Mouse (Mus musculus) heart, postnatal 0 days (tissue): ENCODE data around the gene Col13a1. TPM values are rescaled to one million over a fixed set of nuclear protein-coding genes. Genes with fewer than 3 reads are reported as not detected.

Source experiments
- ATAC-seq: fragments of 200-750 bp; cut with Nextera tagmentation; 2 replicates; pipeline ENCODE4 v1.8.0; 2017; ENCODE audit warnings: low read depth, moderate number of reproducible peaks, moderate library complexity; ENCODE audit not compliant: insufficient read depth
- DNase-seq: peaks from one replicate; pipeline ENCODE4 v3.0.0-alpha.2; 2016; ENCODE audit warnings: low spot score
- H3K27ac ChIP-seq: fragments of 300-500 bp; sonication (generic); 2 replicates; pipeline ENCODE4 v1.5.1; 2014; ENCODE audit warnings: low read depth, mild to moderate bottlenecking
- H3K27me3 ChIP-seq: fragments of 300-500 bp; sonication (generic); 2 replicates; pipeline ENCODE4 v1.6.1; 2014; ENCODE audit warnings: low read length, mixed read lengths; ENCODE audit not compliant: control insufficient read depth, insufficient read depth
- H3K36me3 ChIP-seq: fragments of 300-500 bp; sonication (generic); replicated peaks from 2 replicates; pipeline ENCODE4 v1.6.1; 2014; ENCODE audit warnings: low read length, mixed read lengths; ENCODE audit not compliant: control insufficient read depth, insufficient read depth
- H3K4me1 ChIP-seq: fragments of 300-500 bp; sonication (generic); 2 replicates; pipeline ENCODE4 v1.6.1; 2014; ENCODE audit warnings: antibody characterized with exemption; ENCODE audit not compliant: control insufficient read depth, insufficient read depth
- H3K4me2 ChIP-seq: fragments of 300-500 bp; sonication (generic); 2 replicates; pipeline ENCODE4 v1.6.1; 2014; ENCODE audit warnings: low read depth, mild to moderate bottlenecking, low read length, moderate library complexity
- H3K4me3 ChIP-seq: fragments of 300-500 bp; sonication (generic); 2 replicates; pipeline ENCODE4 v1.5.1; 2014; ENCODE audit warnings: low read depth, low read length
- H3K9ac ChIP-seq: fragments of 300-500 bp; sonication (generic); replicated peaks from 2 replicates; pipeline ENCODE4 v1.6.1; 2014; ENCODE audit warnings: low read depth, low read length, mixed read lengths
- H3K9me3 ChIP-seq: fragments of 300-500 bp; sonication (generic); replicated peaks from 2 replicates; pipeline ENCODE4 v1.6.1; 2016; ENCODE audit warnings: low read length; ENCODE audit not compliant: control insufficient read depth
- CTCF ChIP-seq: IDR thresholded peaks from 2 replicates; pipeline ENCODE4 v1.5.1; 2016; ENCODE audit warnings: antibody characterized with exemption, control low read depth, low read depth
- EP300 ChIP-seq: IDR thresholded peaks from 2 replicates; pipeline ENCODE4 v1.6.1; 2016; ENCODE audit warnings: antibody characterized with exemption, low read depth
- WGBS: fragments of 180-500 bp; shearing (Covaris S2); extraction: QIAGEN DNeasy Blood & Tissue Kit; methylation state at CpG from one replicate; pipeline ENCODE4 v1.1.7; 2014; 5-methylcytosine and 5-hydroxymethylcytosine counted together
- polyA plus RNA-seq: library from polyadenylated mRNA; unstranded; fragments of >200 nt; fragmentation: Nextera tagmentation; extraction: Ambion mirVana; gene quantifications from 2 replicates; pipeline ENCODE4 v1.2.1, GENCODE M21; 2015
- total RNA-seq: library from RNA; depleted of rRNA; stranded (reverse); fragments of >200 nt; gene quantifications from 2 replicates; pipeline ENCODE4 v1.2.3, GENCODE M21; 2014; ENCODE audit warnings: low replicate concordance

Gene Col13a1
- total and polyA plus RNA-seq, 2 experiments from 2014 or later = 2.3 to 6.5 TPM

GRCm38 (mm10) chr10:61894564-61894963, 84.3 kb downstream of the Col13a1 start:
- H3K27me3 ChIP-seq = no peaks in the 10 kb centered on the region
- no peaks in the 10 kb centered on the region for H3K9me3 ChIP-seq
- no peak for ATAC-seq
- no peak overlapping the region for H3K4me2 ChIP-seq
- whole genome bisulfite sequencing = 90% methylated on average over 5 of the region's 5 CpGs
- H3K4me1 ChIP-seq = peaks cover 14% of the 10 kb centered on the region; the same call in 1 of the 2 replicates
- TF ChIP-seq CTCF (no peak), EP300 (no peak)
- H3K9ac ChIP-seq = no peak overlapping the region
- no peak overlapping the region for H3K4me3 ChIP-seq
- no peak overlapping the region for H3K27ac ChIP-seq
- H3K36me3 ChIP-seq = no peaks in the 10 kb centered on the region
- DNase-seq = no peak

- H3K4me1 ChIP-seq = 0 out of 2 replicates have a peak, but pooled peaks cover 5% of the 10 kb centered on the region
- no peak overlapping the region for H3K9ac ChIP-seq
- no peaks in the 10 kb centered on the region for H3K27me3 ChIP-seq
- no peaks in the 10 kb centered on the region for H3K9me3 ChIP-seq
- DNase-seq (no peak), ATAC-seq (peak; percentile 35; the same call in 1 of the 2 replicates)
- H3K4me2 ChIP-seq = no peak overlapping the region
- TF ChIP-seq EP300 (no peak), CTCF (no peak)
- WGBS = 51% methylated on average over 9 of the region's 9 CpGs
- H3K27ac ChIP-seq = no peak overlapping the region
- no peaks in the 10 kb centered on the region for H3K36me3 ChIP-seq
- no peak overlapping the region for H3K4me3 ChIP-seq
Measured at GRCm38 (mm10) chr10:61891138-61891537, 87.8 kb downstream of the Col13a1 start.

GRCm38 (mm10) chr10:61890294-61890693, 88.6 kb downstream of the Col13a1 start:
- H3K4me2 ChIP-seq = no peak overlapping the region
- TF ChIP-seq CTCF (no peak), EP300 (no peak)
- H3K27ac ChIP-seq = no peak overlapping the region
- H3K4me3 ChIP-seq = no peak overlapping the region
- H3K36me3 ChIP-seq = no peaks in the 10 kb centered on the region
- DNase-seq (no peak), ATAC-seq (no peak)
- 96% methylated on average over 10 of the region's 10 CpGs for WGBS
- no peaks in the 10 kb centered on the region for H3K9me3 ChIP-seq
- H3K9ac ChIP-seq = no peak overlapping the region
- H3K4me1 ChIP-seq = 0 out of 2 replicates have a peak, but pooled peaks cover 5% of the 10 kb centered on the region
- no peaks in the 10 kb centered on the region for H3K27me3 ChIP-seq

GRCm38 (mm10) chr10:61879427-61879826, 99.5 kb downstream of the Col13a1 start:
- peak; percentile 13 for DNase-seq
- no peak overlapping the region for H3K9ac ChIP-seq
- ATAC-seq = no peak
- H3K4me3 ChIP-seq = no peak overlapping the region
- H3K9me3 ChIP-seq = no peaks in the 10 kb centered on the region
- 32% methylated on average over 4 of the region's 4 CpGs for WGBS
- no peaks in the 10 kb centered on the region for H3K36me3 ChIP-seq
- no peak overlapping the region for H3K4me2 ChIP-seq
- peaks cover 11% of the 10 kb centered on the region; the same call in 1 of the 2 replicates for H3K27me3 ChIP-seq
- TF ChIP-seq EP300 (no peak), CTCF (no peak)
- 0 out of 2 replicates have a peak, but pooled peaks cover 7% of the 10 kb centered on the region for H3K4me1 ChIP-seq
- no peak overlapping the region for H3K27ac ChIP-seq

- Histone ChIP-seq H3K27me3 (peaks cover 11% of the 10 kb centered on the region; the same call in 1 of the 2 replicates), H3K36me3 (no peaks in the 10 kb centered on the region), H3K9ac (no peak overlapping the region), H3K4me1 (0 out of 2 replicates have a peak, but pooled peaks cover 7% of the 10 kb centered on the region), H3K4me3 (no peak overlapping the region), H3K9me3 (no peaks in the 10 kb centered on the region), H3K27ac (no peak overlapping the region), H3K4me2 (no peak overlapping the region)
- ATAC-seq (peak; percentile 58; the same call in 1 of the 2 replicates), DNase-seq (peak; percentile 61)
- TF ChIP-seq CTCF (peak; percentile 96), EP300 (no peak)
- WGBS = 7% methylated on average over 6 of the region's 6 CpGs
Measured at GRCm38 (mm10) chr10:61877787-61878186, 101.1 kb downstream of the Col13a1 start.

GRCm38 (mm10) chr10:61869796-61870195, 109.1 kb downstream of the Col13a1 start:
- no peaks in the 10 kb centered on the region for H3K27me3 ChIP-seq
- DNase-seq (no peak), ATAC-seq (no peak)
- H3K4me3 ChIP-seq = no peak overlapping the region
- no peaks in the 10 kb centered on the region for H3K4me1 ChIP-seq
- no peak overlapping the region for H3K27ac ChIP-seq
- H3K9ac ChIP-seq = no peak overlapping the region
- TF ChIP-seq EP300 = no peak
- no peak for TF ChIP-seq CTCF
- H3K36me3 ChIP-seq = no peaks in the 10 kb centered on the region
- no peak overlapping the region for H3K4me2 ChIP-seq
- H3K9me3 ChIP-seq = no peaks in the 10 kb centered on the region
- WGBS = 82% methylated on average over 3 of the region's 3 CpGs
